Mouse (Mus musculus): ENCODE measurements around the gene Slc27a5.

Gene Slc27a5

DNA sequence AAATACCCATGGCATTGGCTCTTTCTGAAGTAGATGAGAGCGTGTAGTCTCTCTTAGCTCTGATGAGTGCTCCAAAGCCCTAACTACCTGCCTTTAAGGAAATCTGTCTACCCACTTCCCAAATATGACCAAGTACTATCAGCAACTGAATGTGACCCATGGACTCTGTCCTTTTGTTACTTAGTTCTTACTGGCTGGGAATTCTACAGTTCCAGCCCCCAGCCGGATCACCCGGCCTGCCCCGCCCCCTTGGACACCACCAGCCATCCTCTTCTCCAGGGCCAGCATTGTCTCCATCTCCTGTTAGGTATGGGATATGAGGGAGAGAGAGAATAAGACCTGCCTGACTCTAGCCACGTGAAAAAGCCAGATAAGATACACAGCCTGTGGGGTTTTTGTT, at the start of gene Slc27a5:
Gene Slc27a5 (minus strand): TSS at position 140 of the 400 bp plus-strand sequence.
- in situ Hi-C loops (cut with MboI, MseI), result no loop called here

DNA sequence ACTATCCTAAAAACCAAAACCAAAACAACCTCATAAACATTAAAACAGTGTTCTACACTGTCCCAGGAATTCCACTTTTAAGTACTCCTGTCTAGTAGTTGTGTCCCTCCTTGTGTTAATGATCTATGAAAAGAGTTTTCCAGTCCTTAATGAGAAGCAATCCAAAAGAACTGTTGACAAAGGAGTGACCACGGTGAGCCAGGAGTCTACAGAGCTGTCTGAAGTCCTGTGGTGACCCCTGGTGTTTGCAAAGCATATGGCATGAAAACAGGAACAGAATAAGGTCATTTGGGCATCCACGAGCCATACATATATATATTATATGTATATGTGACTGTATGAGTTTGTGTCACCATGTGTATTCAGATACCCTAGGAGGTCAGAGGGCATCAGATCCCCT, 48.1 kb upstream of the Slc27a5 start:
- in situ Hi-C loops (cut with MboI, MseI), result no loop called here

DNA sequence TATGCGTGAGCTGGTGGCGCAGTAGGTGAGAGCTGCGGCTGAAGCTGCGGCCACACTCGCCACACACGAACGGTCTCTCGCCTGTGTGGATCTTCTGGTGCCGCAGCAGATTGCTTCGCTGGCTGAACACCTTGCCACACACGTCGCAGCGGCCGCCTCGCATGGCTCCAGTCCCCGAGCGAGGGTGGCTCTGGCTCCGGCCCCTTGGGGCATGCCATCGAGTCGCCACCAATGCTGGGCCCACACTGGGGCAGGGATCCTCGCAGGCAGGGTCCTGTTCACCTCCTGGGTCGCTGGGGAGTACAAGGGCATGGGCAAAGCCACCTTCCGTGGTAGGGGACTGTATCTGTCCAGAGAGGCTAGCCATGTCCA, 46.2 kb upstream of the Slc27a5 start:
- in situ Hi-C loops (cut with MboI, MseI), result loop anchor here (5.0 kb wide), 2 partner anchors 37 to 72 kb away; no protein-coding TSS in a partner anchor

DNA sequence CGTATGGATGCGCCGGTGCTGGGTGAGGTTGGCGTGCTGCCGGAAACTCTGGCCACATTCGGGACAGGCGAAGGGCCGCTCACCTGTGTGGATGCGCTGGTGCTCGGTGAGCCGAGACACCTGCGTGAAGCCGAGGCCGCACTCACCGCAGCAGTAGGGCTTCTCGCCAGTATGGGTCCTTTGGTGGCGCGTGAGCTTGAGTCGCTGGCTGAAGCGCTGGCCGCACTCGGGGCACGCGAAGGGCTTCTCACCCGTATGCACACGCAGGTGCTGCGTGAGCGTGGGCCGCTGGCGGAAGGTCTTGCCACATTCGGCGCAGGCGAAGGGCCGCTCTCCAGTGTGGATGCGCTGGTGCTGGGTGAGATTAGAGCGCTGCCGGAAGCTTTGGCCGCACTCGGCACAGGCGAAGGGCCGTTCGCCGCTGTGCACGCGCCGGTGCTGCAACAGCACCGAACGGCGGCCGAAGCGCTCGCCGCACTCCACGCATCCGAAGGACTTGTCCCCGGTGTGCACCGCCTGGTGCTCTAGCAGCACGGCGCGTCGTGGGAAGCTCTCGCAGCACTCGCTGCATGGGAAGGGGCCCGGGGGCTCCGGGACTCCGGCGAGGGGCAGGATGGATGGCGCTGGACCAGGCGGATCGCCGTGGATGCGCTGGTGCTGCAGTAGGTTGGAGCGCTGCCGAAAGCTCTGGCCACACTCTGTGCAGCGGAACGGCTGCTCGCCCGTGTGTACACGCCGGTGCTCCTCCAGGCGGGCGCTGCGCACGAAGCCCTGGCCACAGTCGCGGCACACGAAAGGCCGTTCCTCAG, 45.7 kb upstream of the Slc27a5 start:
- in situ Hi-C loops (cut with MboI, MseI), result loop anchor here (5.0 kb wide), 2 partner anchors 36 to 71 kb away; no protein-coding TSS in a partner anchor

DNA sequence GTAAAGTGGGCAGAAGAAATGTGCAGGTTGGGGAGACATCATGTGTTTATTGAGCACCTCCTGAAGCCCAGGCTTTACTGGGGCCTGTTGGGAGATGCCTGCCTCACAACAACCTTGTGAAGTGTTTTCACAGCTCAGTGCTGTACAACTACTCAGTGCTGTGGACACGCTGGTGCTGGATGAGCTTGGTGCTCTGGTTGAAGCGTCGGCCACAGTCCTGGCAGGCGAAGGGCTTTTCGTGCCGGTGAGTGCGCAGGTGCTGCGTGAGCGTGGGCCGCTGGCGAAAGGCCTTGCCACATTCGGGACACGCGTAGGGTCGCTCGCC, 45.1 kb upstream of the Slc27a5 start:
- in situ Hi-C loops (cut with MboI, MseI), result loop anchor here (5.0 kb wide), 2 partner anchors 36 to 71 kb away; no protein-coding TSS in a partner anchor

DNA sequence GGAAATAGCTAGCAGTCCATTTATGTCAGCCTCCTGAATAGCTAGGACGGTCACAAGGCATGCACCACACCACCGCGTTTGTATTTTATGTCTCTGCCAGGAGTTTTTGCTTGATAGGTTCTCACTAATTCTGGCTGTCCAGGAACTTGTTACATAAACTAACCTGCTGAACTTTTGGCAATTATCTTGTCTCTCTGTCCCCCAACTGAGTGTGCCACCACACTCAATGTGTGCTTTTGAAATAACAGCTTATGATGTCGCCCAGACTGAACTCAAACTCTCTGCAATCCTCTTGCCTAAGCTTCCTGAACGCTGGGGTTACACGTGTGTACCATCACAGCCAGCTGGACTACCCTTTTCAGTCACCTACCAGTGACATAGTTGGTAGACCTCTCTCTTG, 44.5 kb upstream of the Slc27a5 start:
- in situ Hi-C loops (cut with MboI, MseI), result loop anchor here (5.0 kb wide), 2 partner anchors 35 to 70 kb away; no protein-coding TSS in a partner anchor

DNA sequence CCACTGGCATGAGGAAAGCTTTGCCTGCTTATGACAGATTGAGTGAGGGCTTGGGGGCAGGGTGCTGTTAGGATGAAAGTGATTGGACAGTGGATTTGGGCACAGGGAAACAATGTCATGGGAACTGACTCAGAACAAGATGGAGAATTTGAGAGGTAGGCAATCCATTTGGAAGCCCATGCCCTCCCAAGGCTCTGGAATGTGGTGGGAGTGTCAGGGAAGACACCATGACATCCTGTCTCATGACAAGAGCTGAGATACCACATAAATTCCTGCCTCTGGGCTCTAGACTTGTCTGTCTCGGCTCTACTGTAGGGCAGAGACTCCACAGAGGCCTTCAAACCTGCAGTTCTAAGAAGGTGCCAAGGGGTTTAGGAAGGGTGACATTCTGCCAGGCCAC, 43.3 kb upstream of the Slc27a5 start:
- in situ Hi-C loops (cut with MboI, MseI), result loop anchor here (5.0 kb wide), 2 partner anchors 34 to 69 kb away; no protein-coding TSS in a partner anchor

DNA sequence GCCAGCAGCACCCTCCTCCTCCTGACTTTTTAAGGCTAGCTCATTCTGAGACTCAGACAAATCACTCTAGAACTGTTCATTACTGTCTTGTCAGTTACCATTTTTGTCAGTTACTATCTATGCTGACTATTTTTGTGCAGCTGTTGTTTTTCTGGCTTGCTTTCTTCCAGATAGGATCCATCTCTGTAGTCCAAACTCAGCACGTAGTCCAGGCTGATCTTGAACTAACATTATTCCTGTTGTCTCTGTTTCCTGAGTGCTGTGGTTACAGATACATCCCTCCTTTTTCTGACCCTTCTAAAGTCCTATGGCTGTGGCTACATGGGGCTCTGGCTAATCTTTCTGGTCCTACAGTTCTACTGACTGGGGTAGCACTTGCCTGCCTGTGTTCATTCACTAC, 41.2 kb upstream of the Slc27a5 start:
- in situ Hi-C loops (cut with MboI, MseI), result no loop called here

DNA sequence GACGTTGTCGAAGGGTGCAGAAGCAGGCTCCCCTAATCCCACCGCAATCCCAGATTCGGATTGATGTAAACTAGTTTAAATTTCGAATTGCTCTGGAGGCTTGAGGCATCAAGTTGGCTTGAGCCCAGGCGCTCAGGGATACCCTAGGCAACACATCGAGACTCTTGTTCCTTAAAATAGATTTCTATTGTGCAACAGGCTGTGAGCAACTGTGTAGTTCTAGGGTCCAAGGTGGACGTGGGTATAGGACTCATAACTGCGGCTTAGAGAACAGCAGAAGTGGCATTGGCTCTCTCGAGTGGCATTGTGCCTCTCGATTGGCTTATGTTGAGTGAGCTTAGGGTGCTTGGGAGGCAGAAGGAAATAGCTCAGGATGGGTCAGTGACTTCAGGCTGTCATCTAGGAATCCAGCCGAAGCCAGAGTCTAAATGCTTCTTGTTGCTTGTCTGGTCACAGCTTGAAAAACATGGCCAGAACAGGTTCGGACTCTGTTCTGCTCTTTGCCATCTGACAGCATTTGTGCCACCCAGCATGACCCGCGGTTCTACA, 40.7 kb upstream of the Slc27a5 start:
- in situ Hi-C loops (cut with MboI, MseI), result no loop called here

DNA sequence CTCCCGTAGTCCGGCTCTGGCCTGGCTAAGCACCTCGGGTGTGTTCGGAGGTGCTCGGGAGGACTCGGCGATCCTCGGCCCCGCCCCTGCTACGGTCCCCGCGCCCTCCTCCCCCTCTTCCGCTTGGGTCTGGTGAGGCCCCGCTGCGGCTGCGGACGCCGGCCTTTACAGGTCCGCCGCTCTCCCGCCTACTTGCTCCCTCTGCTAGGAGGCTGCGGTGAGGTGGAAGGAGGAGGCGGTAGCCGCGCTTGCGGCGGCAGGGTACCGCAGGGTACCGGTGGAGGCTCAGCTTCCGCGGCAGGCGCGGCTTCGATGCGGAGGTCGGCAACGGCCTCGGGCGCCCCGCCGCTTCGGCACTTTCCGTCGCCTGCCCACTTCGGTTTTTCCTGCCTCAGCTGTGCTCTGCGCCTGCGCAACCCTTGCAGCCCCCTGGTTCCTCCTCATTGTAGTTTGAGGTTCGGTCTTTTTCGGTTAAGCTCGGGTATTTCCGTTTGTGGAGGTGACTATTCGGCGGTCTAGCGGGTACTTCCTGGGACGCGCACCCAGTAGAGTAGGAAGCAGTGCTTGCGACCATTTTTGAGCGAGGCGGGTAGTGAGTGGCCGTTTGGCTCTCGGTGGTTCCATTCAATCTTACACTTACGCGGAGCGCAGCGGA, 40.0 kb upstream of the Slc27a5 start, which contains the start of gene Ube2m:
Gene Ube2m (minus strand): TSS at position 375 of the 655 bp plus-strand sequence.
- in situ Hi-C loops (cut with MboI, MseI), result no loop called here

DNA sequence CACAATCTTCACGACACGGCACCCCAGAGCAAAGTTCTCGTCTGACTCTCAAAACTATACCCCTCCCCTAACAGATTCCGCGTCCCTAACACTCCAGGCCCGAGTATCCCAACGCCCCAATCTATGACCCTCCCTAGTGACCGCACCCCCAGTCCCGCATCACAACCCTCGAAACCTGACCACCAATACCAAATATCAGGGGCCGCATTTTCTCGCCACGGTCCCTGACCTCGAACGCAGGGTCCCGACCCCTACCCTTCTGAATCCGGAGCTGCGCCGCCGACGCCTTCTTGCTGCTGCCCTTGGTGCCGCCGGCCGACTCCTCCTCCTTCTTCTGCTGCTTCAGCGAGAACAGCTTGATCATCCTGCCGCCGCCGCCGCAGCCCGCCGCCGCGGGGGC, 39.4 kb upstream of the Slc27a5 start:
- in situ Hi-C loops (cut with MboI, MseI), result no loop called here

DNA sequence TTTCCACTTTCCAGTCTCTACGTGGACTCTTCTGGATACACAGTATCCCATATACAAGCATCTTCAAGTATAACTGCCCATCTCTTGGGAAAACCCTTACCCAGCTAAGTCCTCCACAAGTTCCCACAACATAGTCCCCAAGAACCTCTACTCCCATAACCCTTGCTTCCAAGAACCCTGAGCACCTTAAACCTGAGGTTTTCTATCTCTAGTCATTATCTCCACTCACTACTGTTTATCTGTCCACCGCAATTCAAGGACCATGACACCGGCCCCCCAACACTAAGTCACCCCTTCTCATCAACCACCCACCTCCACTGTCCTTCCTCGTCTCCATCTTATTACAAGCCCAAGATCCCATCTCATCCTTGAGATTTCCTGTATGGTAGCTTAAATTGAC, 38.8 kb upstream of the Slc27a5 start:
- in situ Hi-C loops (cut with MboI, MseI), result no loop called here

DNA sequence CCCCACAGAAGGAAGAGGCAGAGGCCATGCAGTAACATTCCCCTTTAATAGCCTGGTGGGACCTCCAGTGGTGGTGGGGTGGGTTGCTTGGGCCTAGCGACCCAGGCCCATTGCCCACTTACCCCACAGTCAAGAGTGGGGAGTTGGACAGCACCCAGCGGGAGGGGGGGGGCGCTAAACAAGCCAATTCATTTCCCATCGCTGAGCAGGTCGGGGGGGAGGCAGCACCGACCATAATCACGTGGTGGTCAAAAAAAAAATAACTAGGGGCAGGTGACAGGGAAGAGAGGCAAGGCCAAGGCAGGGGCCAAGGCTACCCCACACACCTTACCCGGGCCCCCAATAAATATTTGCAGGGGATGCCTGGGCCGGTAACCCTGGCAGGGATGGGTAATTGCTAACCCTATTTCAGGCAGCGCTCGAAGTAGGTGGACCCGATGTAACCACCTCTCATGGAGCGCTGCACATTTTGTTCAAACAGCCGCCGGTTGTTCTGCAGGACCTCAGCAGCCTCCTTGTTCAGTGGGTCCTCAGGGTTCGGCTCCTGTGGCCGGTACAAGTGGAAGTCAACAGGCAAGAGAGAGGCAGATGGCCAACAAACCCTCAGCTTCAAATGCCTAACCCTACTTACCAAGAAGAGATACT, 37.3 kb upstream of the Slc27a5 start:
- in situ Hi-C loops (cut with MboI, MseI), result no loop called here

DNA sequence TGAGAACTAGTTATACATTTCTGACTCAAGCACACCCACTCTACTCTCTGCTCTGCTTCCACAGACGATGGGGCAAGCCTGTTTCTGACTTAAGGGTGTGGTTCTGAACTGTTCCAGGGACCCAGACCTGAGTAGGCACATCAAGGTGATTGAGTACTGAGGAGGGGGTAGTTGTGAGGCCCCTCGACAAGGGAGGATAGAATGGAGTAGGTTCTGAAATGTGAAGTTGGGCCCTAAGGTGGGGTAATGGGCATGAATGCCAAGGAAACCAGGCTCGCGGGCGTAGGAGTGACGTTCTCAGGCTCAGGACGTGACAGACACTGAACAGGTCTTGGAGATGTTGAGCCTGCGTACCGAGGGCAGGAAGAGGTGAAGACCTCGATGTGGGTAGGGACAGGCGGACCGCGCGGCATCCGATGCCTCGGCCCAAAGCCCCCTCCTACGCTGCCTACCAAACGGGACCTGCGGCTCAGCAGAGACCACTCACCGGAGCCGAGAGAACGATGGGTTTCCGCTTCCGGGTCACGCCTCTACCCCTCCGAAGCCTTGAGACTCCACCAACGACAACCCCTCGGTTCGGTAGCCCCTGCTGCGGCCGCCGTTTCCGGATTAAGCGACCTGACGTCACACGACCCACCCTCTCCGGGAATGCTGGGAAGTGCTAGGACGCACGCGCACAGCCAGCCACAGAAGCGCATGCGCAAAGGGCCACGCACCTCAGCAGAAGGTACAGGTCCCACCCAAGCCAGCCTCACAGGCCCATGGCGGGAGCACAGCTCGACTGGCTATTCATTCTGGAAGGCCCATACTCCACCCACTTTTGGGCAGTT, 36.4 kb upstream of the Slc27a5 start, which contains the start of gene Chmp2a:
Gene Chmp2a (minus strand): TSS at position 660 of the 830 bp plus-strand sequence.
- in situ Hi-C loops (cut with MboI, MseI), result no loop called here

DNA sequence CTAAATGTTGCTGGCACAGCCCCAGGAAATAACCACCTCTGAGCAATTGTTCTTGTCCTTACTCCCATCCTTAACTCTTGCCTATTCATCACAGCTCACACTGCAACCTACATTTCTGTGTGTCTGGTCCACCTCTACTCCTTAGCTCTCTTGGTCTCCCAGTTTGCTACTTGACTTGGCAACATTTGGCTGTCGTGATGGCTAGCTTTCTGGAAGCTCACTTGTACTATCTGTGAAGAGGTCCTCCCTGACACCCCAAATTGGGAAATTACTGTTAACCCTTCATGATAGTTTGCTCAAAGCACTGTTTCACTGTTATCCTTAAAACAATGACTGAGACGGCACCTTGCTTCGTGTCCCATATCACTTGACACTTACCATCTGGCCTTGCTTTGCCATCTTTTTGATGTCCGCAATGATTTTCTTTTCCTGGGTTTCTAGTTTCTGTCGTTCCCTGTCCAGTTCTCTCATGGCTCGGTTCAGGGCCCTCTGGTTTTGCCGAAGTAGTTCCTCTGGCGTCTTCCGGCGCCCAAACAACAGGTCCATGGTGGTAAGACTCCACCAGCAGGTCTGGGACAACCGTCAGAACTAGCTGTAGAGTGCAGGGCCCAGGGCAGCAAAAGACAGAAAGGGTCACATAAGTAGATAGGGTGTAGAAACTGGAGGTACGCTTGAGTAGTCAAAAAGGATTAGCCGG, 35.6 kb upstream of the Slc27a5 start:
- in situ Hi-C loops (cut with MboI, MseI), result no loop called here

DNA sequence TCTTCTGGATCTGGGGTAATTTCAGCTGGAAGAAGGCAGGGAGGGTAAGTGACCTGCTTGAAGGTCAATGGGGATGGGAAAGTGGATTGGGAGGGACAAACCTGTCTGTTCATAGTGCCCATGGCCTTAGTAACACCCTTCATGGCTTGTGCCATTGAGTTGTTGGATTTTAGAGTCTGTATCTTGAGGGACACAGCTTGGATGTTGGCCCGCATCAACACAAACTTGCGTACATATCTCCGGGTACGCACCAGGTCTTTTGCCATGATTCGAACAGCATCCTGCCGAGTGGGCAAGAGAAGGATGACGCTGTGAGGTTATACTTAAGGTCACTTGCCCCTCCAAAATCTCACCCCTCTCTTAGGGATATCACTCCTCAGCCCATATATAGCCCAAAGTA, 34.5 kb upstream of the Slc27a5 start:
- in situ Hi-C loops (cut with MboI, MseI), result no loop called here

DNA sequence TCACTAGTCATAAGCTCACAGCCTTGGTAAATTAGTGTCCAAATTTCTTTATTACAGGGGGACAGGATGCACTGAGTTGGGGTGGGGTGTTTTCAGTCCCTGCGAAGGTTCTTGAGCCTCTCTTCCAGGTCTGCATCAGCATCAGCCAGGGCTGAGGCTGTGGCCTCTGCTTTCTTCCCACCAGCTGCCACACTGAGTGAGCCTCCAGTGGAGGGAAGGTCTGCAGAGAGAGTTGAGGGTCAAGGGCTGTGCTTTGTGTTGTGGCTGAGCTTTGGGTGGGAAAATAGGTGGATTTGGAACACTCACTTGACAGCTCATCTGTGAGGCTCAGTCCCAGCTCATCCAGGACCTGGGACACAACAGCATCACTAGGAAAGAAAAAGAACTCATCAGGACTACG, 34.0 kb upstream of the Slc27a5 start:
- in situ Hi-C loops (cut with MboI, MseI), result no loop called here

DNA sequence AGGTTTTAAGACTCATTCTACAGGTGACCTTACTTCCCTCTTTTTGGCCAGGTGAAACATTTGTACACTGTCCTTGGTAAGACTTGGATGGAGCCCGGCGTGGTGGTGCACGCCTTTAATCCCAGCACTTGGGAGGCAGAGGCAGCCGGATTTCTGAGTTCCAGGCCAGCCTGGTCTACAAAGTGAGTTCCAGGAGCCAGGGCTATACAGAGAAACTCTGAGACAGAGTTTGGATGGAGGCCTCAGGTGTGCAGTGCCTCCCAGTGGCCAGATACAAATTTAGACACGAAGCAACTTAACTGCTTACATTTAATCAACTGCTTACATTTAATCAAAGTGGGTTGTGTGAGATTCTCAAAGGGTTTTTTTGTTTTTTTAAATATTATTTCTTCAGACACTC, 33.1 kb upstream of the Slc27a5 start:
- in situ Hi-C loops (cut with MboI, MseI), result no loop called here

DNA sequence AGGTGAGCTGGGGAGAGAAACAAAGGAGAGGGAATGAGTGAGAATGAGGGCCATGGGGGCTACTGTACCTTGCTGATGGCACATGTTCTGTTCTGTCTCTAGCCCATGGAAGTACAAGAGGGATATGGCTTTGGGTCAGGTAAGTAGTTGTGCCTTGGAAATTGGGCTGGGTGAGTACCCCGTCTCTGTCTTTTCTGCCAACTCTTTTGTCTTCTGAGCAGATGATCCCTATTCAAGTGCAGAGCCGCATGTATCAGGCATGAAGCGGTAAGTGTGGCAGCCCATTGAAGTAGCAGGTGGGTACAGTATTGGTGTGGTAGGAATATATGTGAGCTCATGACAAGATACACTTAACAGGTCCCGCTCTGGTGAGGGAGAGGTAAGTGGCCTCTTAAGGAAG, 31.0 kb upstream of the Slc27a5 start:
- in situ Hi-C loops (cut with MboI, MseI), result no loop called here

DNA sequence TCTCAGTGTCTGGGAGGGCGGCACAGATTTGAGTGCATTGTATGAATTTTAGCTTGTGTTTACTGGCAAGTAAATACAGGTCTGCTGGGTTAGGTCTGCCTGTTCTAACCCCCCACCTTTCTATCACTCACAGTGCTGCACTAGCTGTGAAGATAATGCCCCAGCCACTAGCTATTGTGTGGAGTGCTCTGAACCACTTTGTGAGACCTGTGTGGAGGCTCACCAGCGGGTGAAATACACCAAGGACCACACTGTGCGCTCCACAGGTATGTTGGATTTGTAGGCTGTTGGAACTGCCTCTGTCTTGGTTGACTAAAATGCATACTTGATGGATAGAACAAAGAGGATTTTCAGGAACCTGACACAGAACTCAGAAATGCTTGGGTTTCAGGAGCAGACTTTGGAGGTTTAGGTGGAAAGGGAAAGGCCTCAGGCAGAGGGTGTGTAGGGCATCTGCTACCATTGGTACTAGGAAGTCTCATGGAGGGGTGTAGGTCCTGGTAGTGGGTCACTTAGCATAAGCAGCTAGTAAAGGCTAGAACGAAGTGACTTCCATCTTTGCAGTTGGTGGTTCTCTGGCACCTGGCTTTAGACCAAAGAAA, 27.6 kb upstream of the Slc27a5 start:
- in situ Hi-C loops (cut with MboI, MseI), result no loop called here

Data from T-helper 1 cell (primary cell).